Mouse (Mus musculus): ENCODE results near the gene Dnttip1.

DNA sequence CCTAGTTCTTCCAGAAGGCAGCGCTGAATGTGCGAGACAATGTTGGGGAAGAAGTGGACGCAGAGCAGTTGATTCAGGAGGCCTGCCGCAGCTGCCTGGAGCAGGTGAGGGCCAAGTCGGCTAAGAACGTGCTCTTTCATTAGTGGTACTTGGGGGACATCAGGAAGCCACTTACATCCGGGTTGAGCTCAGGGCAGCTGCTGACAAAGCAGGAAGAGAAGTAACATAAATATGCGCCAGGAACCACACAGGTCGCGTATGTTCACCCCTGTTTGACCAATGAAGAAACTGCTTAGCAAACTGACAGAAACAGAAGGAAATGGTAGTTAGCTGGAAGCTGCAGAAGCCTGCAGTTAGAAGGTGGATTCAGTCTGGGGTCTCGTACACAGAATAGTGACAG, 8.3 kb downstream of the Dnttip1 start:
- TF ChIP-seq CTCF (IDR thresholded peaks at IDR 0.05; ENCODE audit: low read depth, low read length) (no peak), POLR2A (IDR thresholded peaks at IDR 0.05; ENCODE audit: borderline replicate concordance, low read depth, low read length) (no peak)
